Mouse (Mus musculus): ENCODE data around the gene Tesk1.

Tesk1 gene

GRCm38 (mm10) chr4:43496587-43496986, 54.8 kb downstream of the Tesk1 start:
- DNase-seq = no peak

GRCm38 (mm10) chr4:43497405-43497804, 55.7 kb downstream of the Tesk1 start:
- DNase-seq = no peak

All from cerebellum, postnatal 10 days (tissue).